Mouse (Mus musculus): ENCODE measurements around the gene Dvl2. TPM values are rescaled to one million over a fixed set of nuclear protein-coding genes. Genes with fewer than 3 reads are reported as not detected.
"Not testable (repeated sequence)": the region's sequence is repeated elsewhere in the genome, so short reads cannot be mapped to it uniquely, and the experiment has no call there.

Gene Dvl2
- total RNA-seq (2021) = 1 to 10 TPM; 7.2 to 9.2 TPM
- long read RNA-seq, experiment 1, transcript Dvl2-201 (15 exons, 2,968 nt) = major isoform, 11 of 13 reads
- long read RNA-seq, experiment 1, partial matches to known transcripts = 2 of 13 reads
- long read RNA-seq, experiment 1, other reads (novel, unspliced or antisense) = 0 of 13 reads
- long read RNA-seq, experiment 2, transcript Dvl2-201 (15 exons, 2,968 nt) = major isoform, 9 of 10 reads
- long read RNA-seq, experiment 2, partial matches to known transcripts = 0 of 10 reads
- long read RNA-seq, experiment 2, other reads (novel, unspliced or antisense) = 1 of 10 reads

DNA sequence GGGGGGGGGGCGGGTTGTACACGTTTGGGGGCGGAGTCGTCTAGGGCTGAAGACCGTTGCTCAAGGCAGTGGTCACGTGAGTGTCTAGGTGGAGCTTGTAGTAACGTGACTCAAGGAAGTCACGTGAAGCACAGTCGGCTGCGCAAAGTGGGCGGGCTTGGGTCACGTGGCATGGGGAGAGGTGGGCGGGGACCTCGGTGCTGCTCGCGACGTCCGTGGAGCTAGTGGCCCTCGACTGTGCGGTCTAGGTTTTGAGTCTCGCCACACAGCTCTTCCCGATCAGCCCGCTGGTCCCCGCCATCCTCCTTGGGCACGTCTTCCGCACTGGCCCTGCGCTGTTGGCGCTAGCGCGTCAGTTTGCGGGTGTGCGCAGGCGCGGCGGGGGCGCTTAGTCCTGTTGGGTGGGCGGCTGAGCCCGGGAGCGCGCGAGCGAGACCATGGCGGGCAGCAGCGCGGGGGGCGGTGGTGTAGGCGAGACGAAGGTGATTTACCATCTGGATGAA lies at the start of gene Dvl2:
Dvl2 (plus strand) TSS at position 200 of the 503 bp plus-strand sequence.
- DNase-seq = peak; percentile 86 to 90
- intact Hi-C loops (cut with DNase I) = no loop called here

- intact Hi-C loops (cut with DNase I) = no loop called here
- peak in 1 of 2 experiments; percentile 39 for DNase-seq
These were observed 49.5 kb upstream of the Dvl2 start for GRCm38 (mm10) chr11:69950807-69951459.

GRCm38 (mm10) chr11:69952274-69952673 lies 48.1 kb upstream of the Dvl2 start:
- intact Hi-C loops (cut with DNase I) = no loop called here
- DNase-seq = no peak

GRCm38 (mm10) chr11:69953267-69953915 lies 47.0 kb upstream of the Dvl2 start:
- intact Hi-C loops (cut with DNase I) = no loop called here
- DNase-seq = no peak

DNA sequence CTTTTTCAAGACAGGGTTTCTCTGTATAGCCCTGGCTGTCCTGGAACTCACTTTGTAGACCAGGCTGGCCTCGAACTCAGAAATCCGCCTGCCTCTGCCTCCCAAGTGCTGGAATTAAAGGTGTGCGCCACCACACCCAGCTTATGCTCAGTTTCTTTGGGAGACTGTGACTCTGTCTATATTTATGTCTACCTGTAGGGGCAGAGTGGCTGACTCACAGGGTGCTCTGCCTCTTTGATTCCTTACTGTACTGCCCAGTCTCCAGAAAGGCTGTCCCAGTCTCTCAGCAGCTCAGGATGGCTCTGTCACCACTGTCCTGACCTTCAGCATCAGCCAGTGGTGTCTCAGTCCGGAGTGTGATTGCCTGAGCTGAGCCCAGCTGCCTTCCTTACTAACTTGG lies 44.8 kb upstream of the Dvl2 start:
- DNase-seq; intact Hi-C loops (cut with DNase I): not testable (repeated sequence)

DNA sequence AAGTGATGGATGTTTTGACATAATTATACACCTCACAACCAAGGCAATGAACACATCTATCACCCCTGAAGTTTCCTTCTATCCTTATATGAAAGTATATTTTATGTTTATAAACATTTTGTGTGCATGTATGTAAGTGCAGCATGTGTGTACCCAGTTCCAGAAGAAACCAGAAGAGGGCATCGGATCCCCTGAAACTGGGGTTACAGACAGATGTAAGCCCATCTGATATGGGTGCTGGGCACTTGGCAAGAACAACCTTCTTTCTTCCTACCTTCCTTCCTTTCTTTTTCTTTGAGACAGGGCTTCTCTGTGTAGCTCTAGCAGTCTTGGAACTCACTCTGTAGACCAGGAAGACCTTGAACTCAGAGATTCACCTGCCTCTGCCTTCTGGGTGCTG lies 44.2 kb upstream of the Dvl2 start:
- intact Hi-C loops (cut with DNase I) = no loop called here
- DNase-seq = no peak

DNA sequence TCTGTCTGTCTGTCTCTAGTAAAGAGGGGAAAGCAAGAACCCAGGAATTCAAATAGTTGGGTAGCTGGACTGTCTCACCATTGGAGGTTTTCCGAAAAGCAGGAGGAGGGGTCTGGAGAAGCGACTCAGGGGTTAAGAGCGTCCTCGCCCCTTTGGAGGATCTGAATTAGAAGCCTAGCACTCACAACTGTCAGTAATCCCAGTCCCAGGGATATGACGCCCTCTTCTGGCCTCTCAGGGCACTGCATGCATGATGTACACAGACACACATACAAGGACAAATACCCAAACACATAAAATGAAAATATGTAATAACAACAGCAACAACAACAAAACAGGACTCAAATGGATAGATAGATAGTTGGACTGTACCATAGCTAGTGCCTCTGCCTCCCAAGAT lies 39.8 kb upstream of the Dvl2 start:
- DNase-seq = no peak
- intact Hi-C loops (cut with DNase I) = no loop called here

GRCm38 (mm10) chr11:69961841-69962240 lies 38.6 kb upstream of the Dvl2 start:
- intact Hi-C loops (cut with DNase I) = loop anchor here (2.0 kb wide), 1 partner anchor 15 kb away; no protein-coding TSS in a partner anchor

GRCm38 (mm10) chr11:69964650-69965270 lies 35.6 kb upstream of the Dvl2 start, which contains the start of gene Cldn7:
TSS of gene Cldn7 (plus strand) at chr11:69964779.
- intact Hi-C loops (cut with DNase I) = no loop called here
- no peak for DNase-seq

More at GRCm38 (mm10) chr11:69961841-69962240, 38.6 kb upstream of the Dvl2 start:
- no peak for DNase-seq

GRCm38 (mm10) chr11:69965271-69966005 lies 35.0 kb upstream of the Dvl2 start:
- no peak for DNase-seq
- intact Hi-C loops (cut with DNase I) = no loop called here

GRCm38 (mm10) chr11:69966006-69966859 lies 34.2 kb upstream of the Dvl2 start:
- DNase-seq = peak; percentile 41 to 42
- intact Hi-C loops (cut with DNase I) = no loop called here

DNA sequence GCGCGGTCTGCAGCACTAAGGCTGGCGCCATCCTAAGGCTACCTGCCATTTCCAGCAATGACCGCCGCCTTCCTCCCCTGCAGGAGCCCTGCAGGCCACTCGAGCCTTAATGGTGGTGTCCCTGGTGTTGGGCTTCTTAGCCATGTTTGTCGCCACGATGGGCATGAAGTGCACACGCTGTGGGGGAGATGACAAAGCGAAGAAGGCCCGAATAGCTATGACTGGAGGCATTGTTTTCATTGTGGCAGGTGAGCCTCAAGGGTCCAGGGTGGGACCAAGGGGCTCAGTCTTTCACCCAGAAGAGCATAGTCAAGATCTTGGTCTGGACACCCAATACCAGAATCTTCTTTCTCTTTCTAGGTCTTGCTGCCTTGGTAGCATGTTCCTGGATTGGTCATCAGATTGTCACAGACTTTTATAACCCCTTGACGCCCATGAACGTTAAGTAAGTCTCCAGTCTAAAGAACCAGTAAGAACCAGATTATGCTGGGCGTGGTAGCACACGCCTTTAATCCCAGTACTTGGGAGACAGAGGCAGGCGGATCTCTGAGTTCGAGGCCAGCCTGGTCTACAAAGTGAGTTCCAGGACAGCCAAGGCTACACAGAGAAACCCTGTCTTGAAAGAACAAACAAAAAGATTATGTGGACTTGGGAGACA lies 33.4 kb upstream of the Dvl2 start:
- DNase-seq = no peak
- intact Hi-C loops (cut with DNase I) = no loop called here

DNA sequence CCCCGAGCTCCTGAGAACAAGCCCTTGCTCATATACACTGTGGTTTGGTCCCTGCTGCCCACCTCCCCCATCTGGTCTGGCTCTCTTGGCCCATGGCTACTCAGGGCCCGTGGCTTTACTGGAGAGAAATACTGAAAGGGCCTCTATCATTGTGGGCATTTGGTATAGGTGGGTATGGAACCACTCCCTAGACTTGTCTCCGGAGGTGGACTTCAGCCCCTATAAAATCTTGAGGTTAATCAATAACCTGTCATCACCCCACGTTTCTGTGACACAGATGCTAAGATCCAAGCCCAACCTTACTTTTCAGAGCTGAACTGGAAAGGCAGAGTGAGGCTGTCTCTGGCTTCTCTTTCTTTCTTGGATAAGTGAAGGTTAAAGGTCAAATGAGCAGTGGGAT lies 31.6 kb upstream of the Dvl2 start:
- DNase-seq = no peak

GRCm38 (mm10) chr11:69970222-69970621 lies 30.2 kb upstream of the Dvl2 start:
- no peak for DNase-seq
- intact Hi-C loops (cut with DNase I) = no loop called here

More for the DNA sequence above, 31.6 kb upstream of the Dvl2 start:
- intact Hi-C loops (cut with DNase I) = no loop called here

DNA sequence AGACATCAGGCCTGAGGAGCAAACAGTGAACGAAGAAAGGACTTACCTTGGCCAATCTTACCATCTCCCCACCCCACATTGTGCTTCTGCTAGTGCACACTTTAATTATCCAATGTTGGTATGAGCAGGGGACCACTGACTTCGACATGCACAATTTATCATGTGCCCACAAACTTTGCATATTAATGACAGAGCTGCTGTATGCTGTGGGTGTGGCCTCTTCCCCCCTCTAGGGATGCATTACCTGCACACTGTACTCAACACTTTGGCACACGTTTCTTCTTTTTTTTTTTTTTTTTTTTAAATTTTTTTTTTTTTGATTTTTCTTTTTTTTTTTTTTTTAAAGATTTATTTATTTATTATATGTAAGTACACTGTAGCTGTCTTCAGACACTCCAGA lies 29.6 kb upstream of the Dvl2 start:
- no peak for DNase-seq
- intact Hi-C loops (cut with DNase I) = no loop called here

DNA sequence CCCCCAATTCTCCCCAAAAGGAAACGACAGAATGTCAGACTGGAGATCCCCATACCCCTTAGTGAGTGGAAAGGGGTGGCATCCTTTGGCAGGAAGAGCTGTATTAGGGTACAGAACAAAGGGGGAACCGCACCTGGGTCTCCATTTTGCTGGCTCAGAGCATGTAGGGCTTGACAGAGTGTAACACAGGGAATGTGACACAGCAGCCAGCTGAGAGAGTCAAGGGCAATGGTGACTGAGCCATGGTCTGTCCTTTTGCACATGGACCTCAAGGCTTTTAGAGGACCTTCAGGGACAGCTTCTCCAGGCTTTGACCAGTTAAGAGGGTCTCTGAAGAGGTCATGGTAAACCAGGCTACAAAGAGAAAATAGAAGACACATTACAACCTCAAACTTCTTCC lies 25.5 kb upstream of the Dvl2 start:
- intact Hi-C loops (cut with DNase I) = loop anchor here (5.0 kb wide), 1 partner anchor 53 kb away; the partner anchor contains the start of gene Eif5a
- DNase-seq = no peak

- DNase-seq = no peak
- intact Hi-C loops (cut with DNase I) = loop anchor here (2.0 to 5.0 kb wide), 2 partner anchors 13 to 54 kb away; partner anchors contain the start of gene Eif5a
These were observed 24.1 kb upstream of the Dvl2 start for GRCm38 (mm10) chr11:69976271-69976670.

DNA sequence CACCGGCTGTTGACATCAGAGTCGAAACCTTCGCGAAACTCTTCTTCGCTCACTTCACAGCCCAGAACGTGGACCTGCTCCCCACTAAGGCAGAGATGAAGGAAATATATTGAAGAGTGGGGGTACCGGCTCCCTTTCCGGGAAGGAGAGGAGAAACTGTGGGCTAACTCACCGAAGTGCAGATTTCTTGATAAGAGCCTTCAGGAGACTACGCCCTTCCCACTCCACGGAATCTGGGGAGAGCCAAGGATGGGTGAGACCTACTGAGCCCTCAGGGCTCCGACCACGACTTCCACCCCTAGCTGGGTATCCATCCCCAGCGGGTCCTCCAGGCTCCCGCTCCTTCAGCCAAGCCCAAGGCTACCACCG lies 20.6 kb upstream of the Dvl2 start:
- intact Hi-C loops (cut with DNase I) = loop anchor here (5.0 kb wide), 2 partner anchors 58 to 308 kb away; partner anchors contain the start of genes Eif4a1 and Eif5a
- no peak for DNase-seq
